Mouse (Mus musculus): ENCODE measurements at regions not wholly inside any gene's neighbourhood (a gene's known extent, or its start where the extent isn't known, plus 50 kb on each side); places are given as distances from the start of the nearest gene placed in this dataset.
A peak's percentile ranks its signal among the peaks of the same experiment; 100 is the strongest.

- no peak for DNase-seq
- ATAC-seq (ENCODE audit: low FRiP score, low TSS enrichment): no peak
These were observed 334.4 kb upstream of the Marcks start for GRCm38 (mm10) chr10:37473086-37473485.

GRCm38 (mm10) chr10:37457384-37457783, 318.7 kb upstream of the Marcks start:
- Histone ChIP-seq H3K4me1 (ENCODE audit: control insufficient read depth, insufficient read depth, low read length) (no peaks in the 10 kb centered on the region), H3K4me3 (replicated peaks; ENCODE audit: low read depth, low read length) (no peak overlapping the region), H3K9ac (replicated peaks; ENCODE audit: low read length) (no peak overlapping the region), H3K4me2 (ENCODE audit: low read length) (no peak overlapping the region), H3K9me3 (ENCODE audit: control insufficient read depth, low read length) (no peaks in the 10 kb centered on the region), H3K27ac (replicated peaks; ENCODE audit: low read depth, low read length) (no peak overlapping the region), H3K27me3 (ENCODE audit: control insufficient read depth, insufficient read depth, low read length) (no peaks in the 10 kb centered on the region), H3K36me3 (ENCODE audit: control insufficient read depth, insufficient read depth, low read length) (no peaks in the 10 kb centered on the region)
- WGBS: 89% methylated on average over 2 of the region's 2 CpGs
- DNase-seq (no peak), ATAC-seq (ENCODE audit: low FRiP score, low TSS enrichment) (no peak)

More at GRCm38 (mm10) chr10:37473086-37473485, 334.4 kb upstream of the Marcks start:
- H3K27ac ChIP-seq (replicated peaks; ENCODE audit: low read depth, low read length): no peak overlapping the region
- no peaks in the 10 kb centered on the region for H3K4me1 ChIP-seq (ENCODE audit: control insufficient read depth, insufficient read depth, low read length)
- no peaks in the 10 kb centered on the region for H3K27me3 ChIP-seq (ENCODE audit: control insufficient read depth, insufficient read depth, low read length)
- H3K4me3 ChIP-seq (replicated peaks; ENCODE audit: low read depth, low read length): no peak overlapping the region
- no peak overlapping the region for H3K4me2 ChIP-seq (ENCODE audit: low read length)
- H3K36me3 ChIP-seq (ENCODE audit: control insufficient read depth, insufficient read depth, low read length): no peaks in the 10 kb centered on the region
- H3K9me3 ChIP-seq (ENCODE audit: control insufficient read depth, low read length): no peaks in the 10 kb centered on the region
- H3K9ac ChIP-seq (replicated peaks; ENCODE audit: low read length): no peak overlapping the region
- WGBS: 89% methylated on average over 5 of the region's 5 CpGs

- no peaks in the 10 kb centered on the region for H3K4me1 ChIP-seq (ENCODE audit: control insufficient read depth, insufficient read depth, low read length)
- no peaks in the 10 kb centered on the region for H3K9me3 ChIP-seq (ENCODE audit: control insufficient read depth, low read length)
- H3K27me3 ChIP-seq (ENCODE audit: control insufficient read depth, insufficient read depth, low read length): no peaks in the 10 kb centered on the region
- DNase-seq (no peak), ATAC-seq (ENCODE audit: low FRiP score, low TSS enrichment) (no peak)
- H3K4me3 ChIP-seq (replicated peaks; ENCODE audit: low read depth, low read length): no peak overlapping the region
- WGBS: 91% methylated on average over 2 of the region's 2 CpGs
- no peaks in the 10 kb centered on the region for H3K36me3 ChIP-seq (ENCODE audit: control insufficient read depth, insufficient read depth, low read length)
- no peak overlapping the region for H3K4me2 ChIP-seq (ENCODE audit: low read length)
- H3K9ac ChIP-seq (replicated peaks; ENCODE audit: low read length): no peak overlapping the region
- no peak overlapping the region for H3K27ac ChIP-seq (replicated peaks; ENCODE audit: low read depth, low read length)
These were observed 311.2 kb upstream of the Marcks start for GRCm38 (mm10) chr10:37449894-37450293.

- Histone ChIP-seq H3K27me3 (ENCODE audit: control insufficient read depth, insufficient read depth, low read length) (no peaks in the 10 kb centered on the region), H3K9me3 (ENCODE audit: control insufficient read depth, low read length) (no peaks in the 10 kb centered on the region), H3K36me3 (ENCODE audit: control insufficient read depth, insufficient read depth, low read length) (no peaks in the 10 kb centered on the region), H3K4me1 (ENCODE audit: control insufficient read depth, insufficient read depth, low read length) (no peaks in the 10 kb centered on the region), H3K27ac (replicated peaks; ENCODE audit: low read depth, low read length) (no peak overlapping the region), H3K9ac (replicated peaks; ENCODE audit: low read length) (no peak overlapping the region), H3K4me2 (ENCODE audit: low read length) (no peak overlapping the region), H3K4me3 (replicated peaks; ENCODE audit: low read depth, low read length) (no peak overlapping the region)
- DNase-seq (no peak), ATAC-seq (ENCODE audit: low FRiP score, low TSS enrichment) (no peak)
- 84% methylated on average over 4 of the region's 4 CpGs for WGBS
These were observed 308.8 kb upstream of the Marcks start for GRCm38 (mm10) chr10:37447333-37448204.

- DNase-seq: peak; percentile 61
- 0 out of 2 replicates have a peak, but pooled peaks cover 5% of the 10 kb centered on the region for H3K4me1 ChIP-seq (ENCODE audit: control insufficient read depth, insufficient read depth, low read length)
- H3K27me3 ChIP-seq (ENCODE audit: control insufficient read depth, insufficient read depth, low read length): no peaks in the 10 kb centered on the region
- ATAC-seq (ENCODE audit: low FRiP score, low TSS enrichment): peak; percentile 76; the same call in 1 of the 2 replicates
- no peaks in the 10 kb centered on the region for H3K36me3 ChIP-seq (ENCODE audit: control insufficient read depth, insufficient read depth, low read length)
- 0 out of 2 replicates have a peak overlapping the region, but pooled peaks have one; percentile 5 for H3K4me2 ChIP-seq (ENCODE audit: low read length)
- no peak overlapping the region for H3K9ac ChIP-seq (replicated peaks; ENCODE audit: low read length)
- H3K27ac ChIP-seq (replicated peaks; ENCODE audit: low read depth, low read length): peak overlapping the region; percentile 53; the same call in 1 of the 2 replicates
- no peak overlapping the region for H3K4me3 ChIP-seq (replicated peaks; ENCODE audit: low read depth, low read length)
- 14% methylated on average over 4 of the region's 4 CpGs for WGBS
- no peaks in the 10 kb centered on the region for H3K9me3 ChIP-seq (ENCODE audit: control insufficient read depth, low read length)
These were observed 301.3 kb upstream of the Marcks start for GRCm38 (mm10) chr10:37439863-37440613.

- H3K4me3 ChIP-seq (replicated peaks; ENCODE audit: low read depth, low read length): no peak overlapping the region
- no peak for ATAC-seq (ENCODE audit: low FRiP score, low TSS enrichment)
- no peaks in the 10 kb centered on the region for H3K9me3 ChIP-seq (ENCODE audit: control insufficient read depth, low read length)
These were observed 299.6 kb upstream of the Marcks start for GRCm38 (mm10) chr10:37438312-37438711.

GRCm38 (mm10) chr10:37436849-37437248, 298.1 kb upstream of the Marcks start:
- H3K36me3 ChIP-seq (ENCODE audit: control insufficient read depth, insufficient read depth, low read length): no peaks in the 10 kb centered on the region
- no peak overlapping the region for H3K4me2 ChIP-seq (ENCODE audit: low read length)
- H3K4me3 ChIP-seq (replicated peaks; ENCODE audit: low read depth, low read length): no peak overlapping the region
- H3K27ac ChIP-seq (replicated peaks; ENCODE audit: low read depth, low read length): no peak overlapping the region
- 0 out of 2 replicates have a peak, but pooled peaks cover 5% of the 10 kb centered on the region for H3K4me1 ChIP-seq (ENCODE audit: control insufficient read depth, insufficient read depth, low read length)
- no peaks in the 10 kb centered on the region for H3K27me3 ChIP-seq (ENCODE audit: control insufficient read depth, insufficient read depth, low read length)
- H3K9me3 ChIP-seq (ENCODE audit: control insufficient read depth, low read length): no peaks in the 10 kb centered on the region
- DNase-seq: no peak
- ATAC-seq (ENCODE audit: low FRiP score, low TSS enrichment): no peak
- H3K9ac ChIP-seq (replicated peaks; ENCODE audit: low read length): no peak overlapping the region

More at GRCm38 (mm10) chr10:37438312-37438711, 299.6 kb upstream of the Marcks start:
- no peak for DNase-seq
- 54% methylated on average over 3 of the region's 3 CpGs for WGBS
- Histone ChIP-seq H3K4me2 (ENCODE audit: low read length) (no peak overlapping the region), H3K4me1 (ENCODE audit: control insufficient read depth, insufficient read depth, low read length) (0 out of 2 replicates have a peak, but pooled peaks cover 5% of the 10 kb centered on the region), H3K27me3 (ENCODE audit: control insufficient read depth, insufficient read depth, low read length) (no peaks in the 10 kb centered on the region), H3K9ac (replicated peaks; ENCODE audit: low read length) (no peak overlapping the region), H3K36me3 (ENCODE audit: control insufficient read depth, insufficient read depth, low read length) (no peaks in the 10 kb centered on the region), H3K27ac (replicated peaks; ENCODE audit: low read depth, low read length) (no peak overlapping the region)

GRCm38 (mm10) chr10:37434229-37434628, 295.5 kb upstream of the Marcks start:
- Histone ChIP-seq H3K9me3 (ENCODE audit: control insufficient read depth, low read length) (no peaks in the 10 kb centered on the region), H3K4me2 (ENCODE audit: low read length) (no peak overlapping the region), H3K27me3 (ENCODE audit: control insufficient read depth, insufficient read depth, low read length) (no peaks in the 10 kb centered on the region), H3K4me3 (replicated peaks; ENCODE audit: low read depth, low read length) (no peak overlapping the region), H3K27ac (replicated peaks; ENCODE audit: low read depth, low read length) (no peak overlapping the region), H3K36me3 (ENCODE audit: control insufficient read depth, insufficient read depth, low read length) (no peaks in the 10 kb centered on the region), H3K4me1 (ENCODE audit: control insufficient read depth, insufficient read depth, low read length) (no peaks in the 10 kb centered on the region), H3K9ac (replicated peaks; ENCODE audit: low read length) (no peak overlapping the region)
- no peak for ATAC-seq (ENCODE audit: low FRiP score, low TSS enrichment)
- DNase-seq: no peak
- 74% methylated on average over 5 of the region's 5 CpGs for WGBS

Measured in midbrain, embryonic 14.5 days (tissue).